Mouse (Mus musculus) layer of hippocampus, adult 8-10 months (tissue): ENCODE measurements at regions not wholly inside any gene's neighbourhood (a gene's known extent, or its start where the extent isn't known, plus 50 kb on each side); places are given as distances from the start of the nearest gene placed in this dataset.

Experiments
- DNase-seq, 2 experiments: peaks; one replicate each; pipeline ENCODE4 v3.0.0; 2022; ENCODE audit warnings: low spot score in 2 of 2

GRCm38 (mm10) chr2:160192661-160193060 lies 141.3 kb downstream of the Gm826 start:
- DNase-seq = no peak

- DNase-seq = no peak
These were observed 147.9 kb downstream of the Gm826 start for GRCm38 (mm10) chr2:160186106-160186505.

- DNase-seq = no peak
These were observed 162.9 kb downstream of the Gm826 start for GRCm38 (mm10) chr2:160170975-160171515.

GRCm38 (mm10) chr2:160158599-160159261 lies 175.2 kb downstream of the Gm826 start:
- no peak for DNase-seq

GRCm38 (mm10) chr2:160153781-160154180 lies 180.2 kb downstream of the Gm826 start:
- DNase-seq = no peak

- DNase-seq = no peak
These were observed 181.9 kb downstream of the Gm826 start for GRCm38 (mm10) chr2:160152101-160152500.

- no peak for DNase-seq
These were observed 185.0 kb downstream of the Gm826 start for GRCm38 (mm10) chr2:160148936-160149335.

- no peak for DNase-seq
These were observed 185.4 kb downstream of the Gm826 start for GRCm38 (mm10) chr2:160148516-160148915.

GRCm38 (mm10) chr2:160148031-160148430 lies 185.9 kb downstream of the Gm826 start:
- no peak for DNase-seq

GRCm38 (mm10) chr2:160140166-160140740 lies 193.7 kb downstream of the Gm826 start:
- no peak for DNase-seq

GRCm38 (mm10) chr2:160138091-160138490 lies 195.9 kb downstream of the Gm826 start:
- DNase-seq = no peak

- DNase-seq = no peak
These were observed 202.2 kb downstream of the Gm826 start for GRCm38 (mm10) chr2:160131797-160132196.

GRCm38 (mm10) chr2:160131386-160131785 lies 202.6 kb downstream of the Gm826 start:
- no peak for DNase-seq

GRCm38 (mm10) chr2:160117148-160117547 lies 216.8 kb downstream of the Gm826 start:
- no peak for DNase-seq

- no peak for DNase-seq
These were observed 222.7 kb downstream of the Gm826 start for GRCm38 (mm10) chr2:160111176-160111692.

- no peak for DNase-seq
These were observed 240.9 kb downstream of the Gm826 start for GRCm38 (mm10) chr2:160093078-160093477.

GRCm38 (mm10) chr2:160085999-160086398 lies 248.0 kb downstream of the Gm826 start:
- DNase-seq = no peak

GRCm38 (mm10) chr2:160083674-160084073 lies 250.3 kb downstream of the Gm826 start:
- DNase-seq = no peak

- DNase-seq = no peak
These were observed 251.8 kb downstream of the Gm826 start for GRCm38 (mm10) chr2:160082106-160082653.

- no peak for DNase-seq
These were observed 258.3 kb downstream of the Gm826 start for GRCm38 (mm10) chr2:160075694-160076093.

- DNase-seq = no peak
These were observed 263.5 kb downstream of the Gm826 start for GRCm38 (mm10) chr2:160070441-160070840.

- no peak for DNase-seq
These were observed 265.2 kb downstream of the Gm826 start for GRCm38 (mm10) chr2:160068772-160069171.
